Mouse (Mus musculus): ENCODE data around the gene Tmem102. TPM values are rescaled to one million over a fixed set of nuclear protein-coding genes. Genes with fewer than 3 reads are reported as not detected.

Tmem102 gene
- polyA plus RNA-seq, 1 experiment from 2014 or later, result 4.4 TPM

GRCm38 (mm10) chr11:69775716-69776115 lies 29.7 kb downstream of the Tmem102 start:
- TF ChIP-seq CTCF (IDR thresholded peaks at IDR 0.05; ENCODE audit: low read depth) (no peak), EP300 (IDR thresholded peaks at IDR 0.05; ENCODE audit: low read depth) (no peak)
- Histone ChIP-seq H3K9me3 (ENCODE audit: low read length) (no peaks in the 10 kb centered on the region), H3K4me1 (ENCODE audit: insufficient read depth) (no peaks in the 10 kb centered on the region), H3K4me2 (ENCODE audit: low read depth, low read length) (no peak overlapping the region), H3K27ac (ENCODE audit: low read depth) (no peak overlapping the region), H3K4me3 (ENCODE audit: low read depth, low read length) (no peak overlapping the region), H3K9ac (replicated peaks) (no peak overlapping the region), H3K27me3 (ENCODE audit: insufficient read depth, low read length) (0 out of 2 replicates have a peak, but pooled peaks cover 4% of the 10 kb centered on the region), H3K36me3 (replicated peaks; ENCODE audit: insufficient read depth, low read length) (peaks cover 3% of the 10 kb centered on the region; the same call in 1 of the 2 replicates)
- ATAC-seq, result no peak
- DNase-seq, result no peak
- 80% methylated on average over 10 of the region's 10 CpGs for WGBS (ENCODE audit: insufficient replicate concordance)

DNA sequence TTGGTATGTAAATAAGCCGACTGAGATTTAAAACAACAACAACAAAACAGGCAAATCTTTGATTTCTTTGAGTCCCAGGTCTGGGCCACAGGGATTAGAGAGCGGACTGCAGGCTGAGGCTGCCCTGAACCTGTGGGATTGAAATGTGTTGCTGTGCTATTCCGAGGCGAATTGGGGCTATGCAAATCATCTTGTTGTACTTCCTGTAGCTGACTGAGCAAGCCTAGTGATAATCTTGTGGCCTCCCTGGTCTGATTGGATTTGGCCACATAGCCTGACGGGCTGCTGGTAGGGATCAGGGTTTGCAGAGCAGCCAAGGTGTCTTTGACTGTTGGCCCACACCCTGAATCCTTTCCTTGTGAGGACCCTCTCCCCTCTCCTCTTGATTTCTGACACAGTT lies 30.5 kb downstream of the Tmem102 start:
- Histone ChIP-seq H3K4me3 (ENCODE audit: low read depth, low read length) (no peak overlapping the region), H3K9ac (replicated peaks) (no peak overlapping the region), H3K27ac (ENCODE audit: low read depth) (no peak overlapping the region), H3K9me3 (ENCODE audit: low read length) (no peaks in the 10 kb centered on the region), H3K4me1 (ENCODE audit: insufficient read depth) (no peaks in the 10 kb centered on the region), H3K27me3 (ENCODE audit: insufficient read depth, low read length) (0 out of 2 replicates have a peak, but pooled peaks cover 3% of the 10 kb centered on the region), H3K36me3 (replicated peaks; ENCODE audit: insufficient read depth, low read length) (peaks cover 4% of the 10 kb centered on the region; the same call in 1 of the 2 replicates), H3K4me2 (ENCODE audit: low read depth, low read length) (no peak overlapping the region)
- 43% methylated on average over 5 of the region's 5 CpGs for WGBS (ENCODE audit: insufficient replicate concordance)
- TF ChIP-seq CTCF (IDR thresholded peaks at IDR 0.05; ENCODE audit: low read depth) (no peak), EP300 (IDR thresholded peaks at IDR 0.05; ENCODE audit: low read depth) (no peak)
- no peak for DNase-seq
- ATAC-seq, result no peak

- Histone ChIP-seq H3K4me1 (ENCODE audit: insufficient read depth) (peaks cover 11% of the 10 kb centered on the region), H3K9me3 (ENCODE audit: low read length) (no peaks in the 10 kb centered on the region), H3K4me2 (ENCODE audit: low read depth, low read length) (peak overlapping the region; percentile 88), H3K27ac (ENCODE audit: low read depth) (peak overlapping the region; percentile 37), H3K36me3 (replicated peaks; ENCODE audit: insufficient read depth, low read length) (0 out of 2 replicates have a peak, but pooled peaks cover 2% of the 10 kb centered on the region), H3K4me3 (ENCODE audit: low read depth, low read length) (no peak overlapping the region), H3K9ac (replicated peaks) (no peak overlapping the region), H3K27me3 (ENCODE audit: insufficient read depth, low read length) (no peaks in the 10 kb centered on the region)
- 63% methylated on average over 4 of the region's 4 CpGs for WGBS (ENCODE audit: insufficient replicate concordance)
- DNase-seq (no peak), ATAC-seq (0 out of 2 replicates have a peak, but pooled peaks have one; percentile 17)
- TF ChIP-seq EP300 (IDR thresholded peaks at IDR 0.05; ENCODE audit: low read depth), result no peak
- no peak for TF ChIP-seq CTCF (IDR thresholded peaks at IDR 0.05; ENCODE audit: low read depth)
Measured at GRCm38 (mm10) chr11:69767625-69767909, 37.9 kb downstream of the Tmem102 start.

- H3K9ac ChIP-seq (replicated peaks), result no peak overlapping the region
- H3K9me3 ChIP-seq (ENCODE audit: low read length), result no peaks in the 10 kb centered on the region
- H3K27me3 ChIP-seq (ENCODE audit: insufficient read depth, low read length), result no peaks in the 10 kb centered on the region
- no peak for ATAC-seq
- H3K4me1 ChIP-seq (ENCODE audit: insufficient read depth), result peaks cover 11% of the 10 kb centered on the region
- no peak for DNase-seq
- WGBS (ENCODE audit: insufficient replicate concordance), result 63% methylated on average over 13 of the region's 13 CpGs
- 0 out of 2 replicates have a peak, but pooled peaks cover 2% of the 10 kb centered on the region for H3K36me3 ChIP-seq (replicated peaks; ENCODE audit: insufficient read depth, low read length)
- peak overlapping the region; percentile 88 for H3K4me2 ChIP-seq (ENCODE audit: low read depth, low read length)
- H3K27ac ChIP-seq (ENCODE audit: low read depth), result peak overlapping the region; percentile 91
- TF ChIP-seq EP300 (IDR thresholded peaks at IDR 0.05; ENCODE audit: low read depth), result no peak
- no peak for TF ChIP-seq CTCF (IDR thresholded peaks at IDR 0.05; ENCODE audit: low read depth)
- H3K4me3 ChIP-seq (ENCODE audit: low read depth, low read length), result peak overlapping the region; percentile 85
Measured at GRCm38 (mm10) chr11:69766872-69767624, 38.4 kb downstream of the Tmem102 start.

GRCm38 (mm10) chr11:69766126-69766609 lies 39.3 kb downstream of the Tmem102 start:
- peak overlapping the region; percentile 91 for H3K27ac ChIP-seq (ENCODE audit: low read depth)
- DNase-seq (peak; percentile 77), ATAC-seq (peak; percentile 81)
- H3K4me3 ChIP-seq (ENCODE audit: low read depth, low read length), result peak overlapping the region; percentile 85
- 1% methylated on average over 35 of the region's 37 CpGs for WGBS (ENCODE audit: insufficient replicate concordance)
- no peak for TF ChIP-seq CTCF (IDR thresholded peaks at IDR 0.05; ENCODE audit: low read depth)
- H3K4me1 ChIP-seq (ENCODE audit: insufficient read depth), result peaks cover 11% of the 10 kb centered on the region
- H3K9me3 ChIP-seq (ENCODE audit: low read length), result no peaks in the 10 kb centered on the region
- H3K4me2 ChIP-seq (ENCODE audit: low read depth, low read length), result peak overlapping the region; percentile 88
- H3K36me3 ChIP-seq (replicated peaks; ENCODE audit: insufficient read depth, low read length), result 0 out of 2 replicates have a peak, but pooled peaks cover 2% of the 10 kb centered on the region
- no peaks in the 10 kb centered on the region for H3K27me3 ChIP-seq (ENCODE audit: insufficient read depth, low read length)
- H3K9ac ChIP-seq (replicated peaks), result peak overlapping the region; percentile 89

DNA sequence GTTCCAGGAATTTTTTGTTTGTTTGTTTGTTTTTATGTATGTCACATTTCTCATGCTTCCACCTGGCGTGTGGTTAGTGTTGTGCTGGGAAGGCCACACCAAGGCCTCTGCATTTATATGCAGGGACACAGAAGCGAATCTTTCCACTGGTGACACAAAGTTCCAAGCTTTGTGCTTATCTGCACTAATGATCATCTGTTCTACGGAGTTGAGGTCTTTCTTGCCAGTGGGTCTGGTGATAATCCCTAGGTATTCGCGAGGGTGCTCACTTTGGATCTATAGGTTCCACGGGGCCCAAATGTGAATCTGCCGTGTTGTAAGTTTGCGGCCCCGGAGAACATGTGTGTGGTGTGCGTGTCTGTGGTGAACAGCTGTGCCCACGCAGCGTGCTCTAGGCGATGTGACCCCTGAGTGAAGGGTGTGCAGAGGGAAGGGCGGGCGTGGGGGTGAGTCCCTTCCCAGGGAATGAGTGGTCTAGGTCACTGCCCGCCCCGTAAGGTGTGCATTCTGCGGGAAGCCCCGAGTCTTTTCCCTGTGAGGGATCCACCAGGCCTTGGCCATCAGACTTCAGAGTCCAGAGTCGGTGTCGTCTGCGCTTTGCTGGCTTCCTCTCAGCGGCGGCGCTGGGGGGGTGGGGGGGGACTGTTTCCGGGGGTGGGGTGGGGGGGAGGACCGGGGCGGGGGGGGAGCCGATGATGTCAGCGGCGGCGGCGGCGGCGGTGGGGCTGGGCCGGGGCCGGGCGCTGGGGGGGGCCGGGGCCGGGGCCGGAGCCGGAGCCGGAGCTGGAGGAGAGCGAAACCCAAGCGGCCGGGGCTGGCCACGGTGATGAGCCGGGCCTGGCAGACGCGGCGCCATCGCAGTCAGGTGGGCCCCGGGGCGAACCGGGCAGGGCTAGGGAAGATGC lies 40.0 kb downstream of the Tmem102 start, which contains the start of gene Zbtb4:
Gene Zbtb4, plus strand, starts transcription at position 692 of the 905 bp plus-strand sequence.
- H3K36me3 ChIP-seq (replicated peaks; ENCODE audit: insufficient read depth, low read length), result no peaks in the 10 kb centered on the region
- peak within 1 kb of the TSS; percentile 91 for H3K27ac ChIP-seq (ENCODE audit: low read depth)
- WGBS (ENCODE audit: insufficient replicate concordance), result 22% methylated on average over 30 of the region's 55 CpGs
- H3K4me3 ChIP-seq (ENCODE audit: low read depth, low read length), result peak within 1 kb of the TSS; percentile 85
- ATAC-seq (peak; percentile 66), DNase-seq (peak; percentile 59)
- no peak for TF ChIP-seq EP300 (IDR thresholded peaks at IDR 0.05; ENCODE audit: low read depth)
- TF ChIP-seq CTCF (IDR thresholded peaks at IDR 0.05; ENCODE audit: low read depth), result no peak
- no peaks in the 10 kb centered on the region for H3K9me3 ChIP-seq (ENCODE audit: low read length)
- peak within 1 kb of the TSS; percentile 88 for H3K4me2 ChIP-seq (ENCODE audit: low read depth, low read length)
- H3K27me3 ChIP-seq (ENCODE audit: insufficient read depth, low read length), result no peaks in the 10 kb centered on the region
- peak within 1 kb of the TSS; percentile 89 for H3K9ac ChIP-seq (replicated peaks)
- peaks cover 11% of the 10 kb centered on the region for H3K4me1 ChIP-seq (ENCODE audit: insufficient read depth)
